Mouse (Mus musculus): ENCODE measurements around the gene Cs. TPM values are rescaled to one million over a fixed set of nuclear protein-coding genes. Genes with fewer than 3 reads are reported as not detected.
"Not testable (repeated sequence)": the region's sequence is repeated elsewhere in the genome, so short reads cannot be mapped to it uniquely, and the experiment has no call there.

Gene Cs
- total and polyA plus RNA-seq, 2 experiments from 2014 or later, result 285 to 311 TPM

DNA sequence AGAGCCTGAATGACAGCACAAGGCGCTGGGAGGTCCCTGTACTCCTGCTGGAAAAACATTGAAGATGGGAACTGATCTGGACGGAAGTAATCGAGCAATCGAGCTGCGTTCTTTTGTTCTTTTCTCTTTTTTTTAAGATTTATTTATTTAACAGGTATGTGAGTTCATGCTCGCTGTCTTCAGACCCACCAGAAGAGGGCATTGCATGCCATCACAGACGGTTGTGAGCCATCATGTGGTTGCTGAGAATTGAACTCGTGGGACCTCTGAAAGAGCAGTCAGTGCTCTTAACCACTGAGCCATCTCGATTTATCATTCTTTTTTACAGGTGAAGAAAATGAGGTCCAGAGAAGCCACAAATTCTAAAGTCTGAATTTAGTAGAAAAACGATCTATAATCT lies 9.9 kb upstream of the Cs start:
- no peak overlapping the region for H3K27ac ChIP-seq
- no peaks in the 10 kb centered on the region for H3K27me3 ChIP-seq (ENCODE audit: insufficient read depth, low read length)
- H3K4me1 ChIP-seq (ENCODE audit: insufficient read depth, low read length), result peaks cover 11% of the 10 kb centered on the region; the same call in 1 of the 2 replicates
- TF ChIP-seq CTCF (IDR thresholded peaks at IDR 0.05; ENCODE audit: low read depth), result peak; percentile 20; the same call in 1 of the 2 replicates
- ATAC-seq (no peak), DNase-seq (ENCODE audit: low spot score) (no peak)
- H3K36me3 ChIP-seq (ENCODE audit: insufficient read depth, low read length), result peaks cover 20% of the 10 kb centered on the region
- 88% methylated on average over 10 of the region's 10 CpGs for WGBS
- H3K4me3 ChIP-seq (ENCODE audit: low read length), result no peak overlapping the region
- no peaks in the 10 kb centered on the region for H3K9me3 ChIP-seq (ENCODE audit: low read length)
- H3K4me2 ChIP-seq (ENCODE audit: low read depth, low read length), result no peak overlapping the region
- H3K9ac ChIP-seq (replicated peaks; ENCODE audit: low read length), result no peak overlapping the region

DNA sequence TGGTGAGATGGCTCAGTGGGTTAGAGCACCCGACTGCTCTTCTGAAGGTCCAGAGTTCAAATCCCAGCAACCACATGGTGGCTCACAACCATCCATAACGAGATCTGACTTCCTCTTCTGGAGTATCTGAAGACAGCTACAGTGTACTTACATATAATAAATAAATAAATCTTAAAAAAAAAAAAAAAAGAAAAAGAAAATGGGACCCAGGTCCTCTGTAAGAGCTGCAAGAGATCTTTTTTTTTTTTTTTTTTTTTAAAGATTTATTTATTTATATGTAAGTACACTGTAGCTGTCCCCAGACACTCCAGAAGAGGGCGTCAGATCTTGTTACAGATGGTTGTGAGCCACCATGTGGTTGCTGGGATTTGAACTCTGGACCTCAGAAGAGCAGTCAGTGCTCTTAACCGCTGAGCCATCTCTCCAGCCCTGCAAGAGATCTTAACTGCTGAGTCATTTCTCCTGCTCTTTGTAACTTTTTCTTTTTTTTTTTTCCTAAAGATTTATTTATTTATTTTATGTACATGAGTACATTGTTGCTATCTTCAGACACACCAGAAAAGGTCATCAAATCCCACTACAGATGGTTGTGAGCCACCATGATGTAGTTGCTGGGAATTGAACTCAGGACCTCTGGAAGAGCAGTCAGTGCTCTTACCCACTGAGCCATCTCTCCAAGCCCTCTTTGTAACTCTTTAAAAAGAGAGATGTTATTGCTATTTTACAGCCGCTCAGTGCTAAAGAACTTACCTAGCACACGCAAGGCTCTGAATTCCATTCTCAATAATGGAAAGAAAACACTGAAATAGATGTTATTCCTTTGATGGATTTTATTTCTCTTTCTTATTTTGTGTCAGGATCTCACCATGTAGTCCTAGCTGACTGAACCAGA lies 4.9 kb upstream of the Cs start:
- H3K27me3 ChIP-seq (ENCODE audit: insufficient read depth, low read length); H3K4me1 ChIP-seq (ENCODE audit: insufficient read depth, low read length); H3K27ac ChIP-seq; H3K36me3 ChIP-seq (ENCODE audit: insufficient read depth, low read length); ATAC-seq; H3K4me2 ChIP-seq (ENCODE audit: low read depth, low read length); DNase-seq (ENCODE audit: low spot score); H3K9ac ChIP-seq (replicated peaks; ENCODE audit: low read length); H3K4me3 ChIP-seq (ENCODE audit: low read length); H3K9me3 ChIP-seq (ENCODE audit: low read length): not testable (repeated sequence)
- 72% methylated on average over 6 of the region's 6 CpGs for WGBS

DNA sequence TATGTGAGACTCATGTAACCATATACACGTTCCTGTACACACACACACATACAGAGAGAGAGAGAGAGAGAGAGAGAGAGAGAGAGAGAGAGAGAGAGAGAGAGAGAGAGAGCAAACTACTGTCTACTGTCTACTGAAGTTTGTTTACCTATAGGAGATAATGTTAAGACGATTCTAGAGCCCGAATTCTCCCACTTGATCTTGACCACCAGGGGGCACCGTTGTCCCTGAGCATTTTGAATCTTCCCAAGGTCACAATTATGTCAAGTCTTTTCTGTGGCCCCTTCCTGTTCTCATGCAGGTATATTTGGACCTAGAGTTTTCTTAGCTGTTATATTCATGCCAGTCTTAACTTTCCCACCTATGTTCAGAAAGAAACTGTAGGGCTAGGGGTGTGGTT lies 2.0 kb upstream of the Cs start:
- no peak overlapping the region for H3K27ac ChIP-seq

DNA sequence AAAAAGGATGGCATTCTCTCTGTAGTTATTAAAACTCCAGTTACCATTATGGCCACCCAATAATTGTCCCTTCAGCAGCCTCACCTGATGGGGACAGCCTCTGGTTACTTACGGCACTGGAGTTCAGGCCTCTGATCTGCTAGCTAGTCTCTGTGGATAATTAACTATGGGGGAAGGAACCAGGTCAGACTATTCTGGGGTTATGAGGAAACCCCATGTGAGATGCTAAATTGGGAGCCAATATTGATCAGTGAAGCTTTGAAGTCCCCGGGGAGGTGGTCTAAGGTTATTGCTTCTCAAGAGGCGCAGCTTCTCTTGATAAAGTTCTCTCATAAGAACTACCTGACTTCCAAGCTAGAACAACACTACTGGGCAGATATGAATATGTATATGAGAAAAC lies 1.3 kb upstream of the Cs start:
- H3K27ac ChIP-seq, result no peak overlapping the region
- ATAC-seq, result no peak
- H3K36me3 ChIP-seq (ENCODE audit: insufficient read depth, low read length), result no peaks in the 10 kb centered on the region
- no peaks in the 10 kb centered on the region for H3K27me3 ChIP-seq (ENCODE audit: insufficient read depth, low read length)
- H3K4me3 ChIP-seq (ENCODE audit: low read length), result no peak overlapping the region
- WGBS, result 96% methylated on average over 3 of the region's 3 CpGs
- no peaks in the 10 kb centered on the region for H3K9me3 ChIP-seq (ENCODE audit: low read length)
- no peak overlapping the region for H3K4me2 ChIP-seq (ENCODE audit: low read depth, low read length)
- H3K9ac ChIP-seq (replicated peaks; ENCODE audit: low read length), result no peak overlapping the region
- DNase-seq (ENCODE audit: low spot score), result no peak
- no peak for TF ChIP-seq CTCF (IDR thresholded peaks at IDR 0.05; ENCODE audit: low read depth)
- H3K4me1 ChIP-seq (ENCODE audit: insufficient read depth, low read length), result peaks cover 7% of the 10 kb centered on the region; the same call in 1 of the 2 replicates

More for the DNA sequence above, 2.0 kb upstream of the Cs start:
- Histone ChIP-seq H3K27me3 (ENCODE audit: insufficient read depth, low read length) (no peaks in the 10 kb centered on the region), H3K36me3 (ENCODE audit: insufficient read depth, low read length) (no peaks in the 10 kb centered on the region), H3K9ac (replicated peaks; ENCODE audit: low read length) (no peak overlapping the region), H3K9me3 (ENCODE audit: low read length) (no peaks in the 10 kb centered on the region), H3K4me3 (ENCODE audit: low read length) (no peak overlapping the region), H3K4me1 (ENCODE audit: insufficient read depth, low read length) (peaks cover 7% of the 10 kb centered on the region; the same call in 1 of the 2 replicates), H3K4me2 (ENCODE audit: low read depth, low read length) (no peak overlapping the region)
- TF ChIP-seq CTCF (IDR thresholded peaks at IDR 0.05; ENCODE audit: low read depth), result peak; percentile 83
- DNase-seq (ENCODE audit: low spot score) (peak; percentile 76), ATAC-seq (no peak)
- under 1% methylated on average over 4 of the region's 4 CpGs for WGBS

DNA sequence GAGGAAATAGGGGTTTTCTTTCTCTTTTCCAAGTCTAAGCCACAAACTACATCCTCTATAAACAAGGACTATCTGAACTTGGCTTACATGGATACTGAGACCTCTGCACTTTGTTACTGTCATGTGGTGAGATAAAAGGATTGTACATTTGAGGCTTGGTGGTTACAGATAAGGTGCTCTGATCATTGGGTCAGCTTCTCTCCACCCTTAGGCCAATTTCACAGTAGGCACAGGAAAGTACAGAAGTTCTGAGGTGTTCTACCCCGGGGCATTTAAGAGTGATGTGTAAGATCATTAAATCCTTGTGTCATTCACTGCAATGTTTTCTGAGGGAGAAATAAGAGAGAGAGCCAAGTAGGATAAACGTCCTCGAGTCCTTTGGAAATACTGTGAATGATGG lies 937 bp upstream of the Cs start:
- no peak overlapping the region for H3K9ac ChIP-seq (replicated peaks; ENCODE audit: low read length)
- no peaks in the 10 kb centered on the region for H3K9me3 ChIP-seq (ENCODE audit: low read length)
- DNase-seq (ENCODE audit: low spot score) (no peak), ATAC-seq (no peak)
- H3K27ac ChIP-seq, result peak overlapping the region; percentile 95; the same call in 1 of the 2 replicates
- no peaks in the 10 kb centered on the region for H3K36me3 ChIP-seq (ENCODE audit: insufficient read depth, low read length)
- peaks cover 10% of the 10 kb centered on the region; the same call in 1 of the 2 replicates for H3K4me1 ChIP-seq (ENCODE audit: insufficient read depth, low read length)
- WGBS, result 87% methylated on average over 3 of the region's 3 CpGs
- no peaks in the 10 kb centered on the region for H3K27me3 ChIP-seq (ENCODE audit: insufficient read depth, low read length)
- no peak for TF ChIP-seq CTCF (IDR thresholded peaks at IDR 0.05; ENCODE audit: low read depth)
- no peak overlapping the region for H3K4me3 ChIP-seq (ENCODE audit: low read length)
- no peak overlapping the region for H3K4me2 ChIP-seq (ENCODE audit: low read depth, low read length)

DNA sequence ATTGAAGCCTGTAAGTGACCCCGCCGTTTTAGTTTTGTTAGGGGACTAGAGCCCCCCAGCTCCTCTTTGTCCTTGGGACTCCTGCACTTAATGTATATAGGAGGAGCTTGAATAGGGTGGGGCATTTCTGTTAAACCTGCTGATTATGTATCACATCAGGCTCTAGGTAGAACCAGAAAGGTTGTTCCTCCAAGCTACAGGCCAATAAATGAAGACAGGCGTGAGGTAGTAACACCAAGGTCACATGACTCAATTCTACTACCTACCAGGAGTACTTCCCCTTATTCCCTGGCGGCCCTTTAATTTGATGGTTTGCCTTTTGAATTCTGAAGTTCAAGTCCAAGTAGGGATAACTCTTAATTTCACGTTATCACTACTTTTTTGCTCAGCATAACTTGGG lies 881 bp downstream of the Cs start:
- Histone ChIP-seq H3K4me3 (ENCODE audit: low read length) (peak overlapping the region; percentile 97), H3K4me1 (ENCODE audit: insufficient read depth, low read length) (peaks cover 10% of the 10 kb centered on the region; the same call in 1 of the 2 replicates), H3K4me2 (ENCODE audit: low read depth, low read length) (peak overlapping the region; percentile 92), H3K9me3 (ENCODE audit: low read length) (no peaks in the 10 kb centered on the region), H3K9ac (replicated peaks; ENCODE audit: low read length) (peak overlapping the region; percentile 87), H3K27me3 (ENCODE audit: insufficient read depth, low read length) (no peaks in the 10 kb centered on the region), H3K36me3 (ENCODE audit: insufficient read depth, low read length) (no peaks in the 10 kb centered on the region), H3K27ac (peak overlapping the region; percentile 95)
- no peak for TF ChIP-seq CTCF (IDR thresholded peaks at IDR 0.05; ENCODE audit: low read depth)
- WGBS, result 20% methylated on average over 5 of the region's 5 CpGs
- ATAC-seq, result no peak
- no peak for DNase-seq (ENCODE audit: low spot score)

DNA sequence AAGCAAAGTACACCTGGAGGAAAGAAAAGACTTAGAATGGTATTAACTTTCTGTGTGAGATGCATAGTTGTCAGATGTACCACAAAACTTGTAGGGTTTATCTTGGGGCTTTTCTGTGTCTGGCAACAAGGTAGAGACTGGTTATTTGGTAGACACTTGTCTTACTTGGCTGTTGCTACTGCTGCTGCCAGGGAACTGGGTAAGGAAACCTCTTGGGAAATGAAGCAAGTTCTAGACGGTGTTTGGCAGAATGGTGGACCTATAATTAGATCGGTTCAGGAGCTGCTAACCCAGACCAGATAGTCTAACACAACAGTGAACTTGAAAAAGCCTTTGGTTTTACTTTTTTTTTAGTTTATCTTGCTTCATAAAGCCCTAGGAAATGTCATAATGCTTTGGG lies 1.4 kb downstream of the Cs start:
- no peak for ATAC-seq
- Histone ChIP-seq H3K9me3 (ENCODE audit: low read length) (no peaks in the 10 kb centered on the region), H3K27ac (no peak overlapping the region), H3K9ac (replicated peaks; ENCODE audit: low read length) (peak overlapping the region; percentile 87; the same call in 1 of the 2 replicates), H3K36me3 (ENCODE audit: insufficient read depth, low read length) (no peaks in the 10 kb centered on the region), H3K4me3 (ENCODE audit: low read length) (peak overlapping the region; percentile 97; the same call in 1 of the 2 replicates), H3K4me2 (ENCODE audit: low read depth, low read length) (peak overlapping the region; percentile 92), H3K4me1 (ENCODE audit: insufficient read depth, low read length) (peaks cover 10% of the 10 kb centered on the region; the same call in 1 of the 2 replicates), H3K27me3 (ENCODE audit: insufficient read depth, low read length) (no peaks in the 10 kb centered on the region)
- TF ChIP-seq CTCF (IDR thresholded peaks at IDR 0.05; ENCODE audit: low read depth), result no peak
- WGBS, result 52% methylated on average over 2 of the region's 2 CpGs
- DNase-seq (ENCODE audit: low spot score), result no peak
